Mouse (Mus musculus) testis, adult 2 months (tissue): ENCODE results near the gene Sash1. TPM values are rescaled to one million over a fixed set of nuclear protein-coding genes. Genes with fewer than 3 reads are reported as not detected.
"Not testable (repeated sequence)": the region's sequence is repeated elsewhere in the genome, so short reads cannot be mapped to it uniquely, and the experiment has no call there.

Experiments used
- H3K27ac ChIP-seq: fragments of 200-500 bp; 2 replicates; pipeline ENCODE4 v1.5.1; 2012; ENCODE audit warnings: low read depth, low read length; ENCODE audit not compliant: control insufficient read depth, insufficient read depth
- H3K27me3 ChIP-seq: fragments of 200-500 bp; 2 replicates; pipeline ENCODE4 v1.6.1; 2012; ENCODE audit warnings: mild to moderate bottlenecking, low read length, moderate library complexity; ENCODE audit not compliant: control insufficient read depth, insufficient read depth
- H3K36me3 ChIP-seq: fragments of 200-500 bp; 2 replicates; pipeline ENCODE4 v1.6.1; 2012; ENCODE audit warnings: mild to moderate bottlenecking, low read length; ENCODE audit not compliant: control insufficient read depth, insufficient read depth
- H3K4me1 ChIP-seq: fragments of 200-500 bp; 2 replicates; pipeline ENCODE4 v1.6.1; 2012; ENCODE audit warnings: low read length; ENCODE audit not compliant: control insufficient read depth, insufficient read depth
- H3K4me3 ChIP-seq: fragments of 200-500 bp; 2 replicates; pipeline ENCODE4 v1.5.1; 2012; ENCODE audit warnings: low read depth, mild to moderate bottlenecking, low read length, moderate library complexity, mixed read lengths; ENCODE audit not compliant: control insufficient read depth
- CTCF ChIP-seq: fragments of 200-500 bp; IDR thresholded peaks from 2 replicates; pipeline ENCODE4 v1.5.1; 2012; ENCODE audit warnings: low read depth, mild to moderate bottlenecking, inconsistent platforms, low read length, moderate library complexity; ENCODE audit not compliant: control insufficient read depth, insufficient read depth, insufficient replicate concordance
- POLR2A ChIP-seq: fragments of 200-500 bp; IDR thresholded peaks from 2 replicates; pipeline ENCODE4 v1.6.1; 2012; ENCODE audit warnings: low read depth, mild to moderate bottlenecking, inconsistent platforms, low read length, moderate library complexity; ENCODE audit not compliant: control insufficient read depth
- polyA plus RNA-seq: library from polyadenylated mRNA; depleted of rRNA; stranded (reverse); fragments of >200 nt; gene quantifications from 2 replicates; pipeline ENCODE4 v1.2.3, GENCODE M21; 2012

The Sash1 gene
- polyA plus RNA-seq, 1 experiment = 2.7 TPM

DNA sequence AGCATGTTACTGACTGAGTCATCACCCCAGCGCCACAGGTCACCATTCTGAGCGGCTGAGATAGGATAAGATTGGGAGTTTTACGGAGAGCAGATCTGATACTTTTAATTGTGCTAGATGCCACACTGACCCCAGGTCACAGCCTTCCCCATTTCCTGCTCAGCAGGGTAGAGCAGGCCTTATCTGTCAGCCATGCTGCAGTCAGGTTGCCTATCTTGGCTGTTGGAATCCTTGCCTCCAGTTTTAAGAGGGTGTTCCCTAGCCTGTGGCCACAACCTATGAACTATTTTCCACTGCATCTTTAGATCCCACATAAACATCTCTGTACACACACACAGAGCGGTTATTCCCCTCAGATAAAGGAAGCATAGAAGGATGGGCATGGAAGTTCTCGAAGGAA is 145.1 kb downstream of the Sash1 start:
- Histone ChIP-seq H3K27ac (no peak overlapping the region), H3K4me1 (no peaks in the 10 kb centered on the region), H3K36me3 (no peaks in the 10 kb centered on the region), H3K4me3 (no peak overlapping the region), H3K27me3 (no peaks in the 10 kb centered on the region)
- TF ChIP-seq POLR2A (no peak), CTCF (no peak)

DNA sequence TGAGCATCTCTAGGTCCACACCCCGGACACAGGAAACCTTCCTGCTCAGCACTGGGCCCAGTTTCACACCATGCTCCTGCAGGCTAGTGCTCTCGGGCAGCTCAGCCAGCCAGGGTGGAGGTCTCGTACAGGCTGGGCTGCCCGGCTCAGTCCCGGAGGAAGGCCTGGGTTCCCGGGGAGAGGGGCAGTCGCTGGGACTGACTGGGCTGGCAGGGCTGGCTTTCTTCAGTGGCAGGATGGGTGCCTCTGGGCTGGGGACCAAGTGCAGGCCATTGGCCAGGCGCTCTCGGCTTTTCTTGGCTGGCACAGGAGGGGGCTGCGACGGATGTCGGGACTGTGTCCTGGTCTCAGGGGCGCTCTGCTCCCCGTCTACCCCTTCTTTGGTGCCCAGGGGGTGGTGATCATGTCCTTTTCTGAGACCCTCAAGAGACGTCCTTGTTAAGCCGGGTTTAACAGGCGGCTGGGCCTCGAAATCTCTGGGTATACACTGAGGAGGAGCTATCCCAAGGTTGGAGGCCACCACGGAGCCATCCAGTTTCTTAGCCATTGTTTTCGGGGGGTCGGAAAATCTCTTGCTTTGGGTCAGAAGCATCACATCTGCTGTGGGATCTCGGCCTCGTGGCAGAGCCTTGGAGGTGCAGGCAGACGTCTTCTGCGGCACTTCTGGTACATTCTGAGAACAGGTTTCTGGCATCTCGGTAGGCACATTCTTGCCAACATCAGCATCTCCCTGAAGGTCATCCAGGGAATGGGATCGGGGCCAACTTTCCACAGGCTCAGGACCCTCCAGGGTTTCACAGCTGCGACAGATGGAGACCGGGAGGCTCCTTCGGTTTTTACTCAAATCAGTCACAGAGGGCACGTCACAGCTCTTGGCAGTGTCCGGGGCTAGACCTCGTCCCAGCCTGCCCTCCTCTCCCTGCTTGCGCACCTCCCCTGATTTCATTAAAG is 156.2 kb downstream of the Sash1 start:
- no peak overlapping the region for H3K4me3 ChIP-seq
- H3K36me3 ChIP-seq = no peaks in the 10 kb centered on the region
- H3K27me3 ChIP-seq = no peaks in the 10 kb centered on the region
- no peak overlapping the region for H3K27ac ChIP-seq
- no peaks in the 10 kb centered on the region for H3K4me1 ChIP-seq
- TF ChIP-seq CTCF (no peak), POLR2A (no peak)

GRCm38 (mm10) chr10:8719345-8719744 is 166.5 kb downstream of the Sash1 start:
- peaks cover 3% of the 10 kb centered on the region; the same call in 1 of the 2 replicates for H3K4me1 ChIP-seq
- TF ChIP-seq POLR2A = no peak
- TF ChIP-seq CTCF = no peak
- H3K36me3 ChIP-seq = no peaks in the 10 kb centered on the region
- no peaks in the 10 kb centered on the region for H3K27me3 ChIP-seq
- no peak overlapping the region for H3K27ac ChIP-seq
- H3K4me3 ChIP-seq = no peak overlapping the region

DNA sequence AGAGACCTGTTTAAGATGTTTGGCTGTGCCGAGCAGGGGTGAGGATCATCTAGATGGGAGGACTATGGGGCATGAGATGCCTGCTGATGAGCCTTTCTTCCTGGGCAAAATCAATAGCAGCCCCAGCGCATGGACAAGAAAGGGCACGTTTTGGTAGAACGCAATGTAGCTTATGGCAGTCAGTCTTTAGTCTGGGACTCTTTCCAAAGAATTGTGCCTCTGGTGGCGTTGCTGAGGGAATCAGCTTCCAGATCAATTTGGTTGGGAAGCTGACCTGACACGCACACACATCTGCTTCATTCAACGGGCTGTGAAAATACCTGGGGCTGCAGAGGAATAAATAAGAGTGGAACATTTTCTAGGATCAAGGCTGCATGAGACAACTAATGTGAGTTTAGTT is 167.0 kb downstream of the Sash1 start:
- peaks cover 3% of the 10 kb centered on the region; the same call in 1 of the 2 replicates for H3K4me1 ChIP-seq
- H3K36me3 ChIP-seq = no peaks in the 10 kb centered on the region
- no peak overlapping the region for H3K27ac ChIP-seq
- no peaks in the 10 kb centered on the region for H3K27me3 ChIP-seq
- no peak overlapping the region for H3K4me3 ChIP-seq
- TF ChIP-seq CTCF (no peak), POLR2A (no peak)

DNA sequence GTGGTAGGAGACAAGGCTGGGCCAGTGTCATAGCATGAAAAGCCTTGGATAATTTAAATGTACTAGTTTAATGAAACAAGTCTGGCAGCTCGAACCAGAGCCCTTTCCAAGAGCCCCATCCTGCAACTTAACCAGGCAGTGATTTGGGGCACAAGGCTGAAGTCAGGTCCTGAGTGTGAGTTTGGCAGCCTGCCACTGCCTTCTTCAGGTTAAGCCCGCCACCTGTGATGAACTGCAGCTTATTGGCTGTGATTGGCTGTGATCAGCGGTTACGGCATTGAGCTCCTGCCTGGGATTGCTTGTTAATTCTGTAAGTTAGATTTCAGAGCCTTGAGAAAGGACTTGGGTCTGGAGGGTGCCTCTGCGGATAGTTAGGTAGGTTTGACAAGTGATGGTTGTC is 168.7 kb downstream of the Sash1 start:
- H3K27ac ChIP-seq = no peak overlapping the region
- no peak overlapping the region for H3K4me3 ChIP-seq
- TF ChIP-seq POLR2A (no peak), CTCF (no peak)

GRCm38 (mm10) chr10:8715679-8716284 is 170.1 kb downstream of the Sash1 start:
- Histone ChIP-seq H3K27me3 (no peaks in the 10 kb centered on the region), H3K4me1 (no peaks in the 10 kb centered on the region)
- peak; percentile 88 for TF ChIP-seq CTCF
- TF ChIP-seq POLR2A = no peak

More for the DNA sequence above, 168.7 kb downstream of the Sash1 start:
- Histone ChIP-seq H3K27me3 (no peaks in the 10 kb centered on the region), H3K4me1 (peaks cover 3% of the 10 kb centered on the region; the same call in 1 of the 2 replicates), H3K36me3 (no peaks in the 10 kb centered on the region)

GRCm38 (mm10) chr10:8696636-8697035 is 189.2 kb downstream of the Sash1 start:
- H3K27ac ChIP-seq, H3K36me3 ChIP-seq, H3K4me3 ChIP-seq: not testable (repeated sequence)

More at GRCm38 (mm10) chr10:8715679-8716284, 170.1 kb downstream of the Sash1 start:
- no peaks in the 10 kb centered on the region for H3K36me3 ChIP-seq
- H3K27ac ChIP-seq = no peak overlapping the region
- H3K4me3 ChIP-seq = no peak overlapping the region

More at GRCm38 (mm10) chr10:8696636-8697035, 189.2 kb downstream of the Sash1 start:
- H3K27me3 ChIP-seq, H3K4me1 ChIP-seq: not testable (repeated sequence)
